Mouse (Mus musculus) kidney, adult 2 months (tissue): ENCODE measurements at regions not wholly inside any gene's neighbourhood (a gene's known extent, or its start where the extent isn't known, plus 50 kb on each side); places are given as distances from the start of the nearest gene placed in this dataset.

Source experiments
- CTCF ChIP-seq: fragments of 200-500 bp; conservative IDR thresholded peaks from 2 replicates; pipeline ENCODE4 v1.5.1; 2011; ENCODE audit warnings: low read depth, mild to moderate bottlenecking, control low read depth, low read length, moderate library complexity, mixed read lengths; ENCODE audit not compliant: insufficient read depth, insufficient read length
- POLR2A ChIP-seq: fragments of 200-500 bp; IDR thresholded peaks from one replicate; pipeline ENCODE4 v1.6.1; 2011; ENCODE audit warnings: low read depth, low read length, control low read depth

DNA sequence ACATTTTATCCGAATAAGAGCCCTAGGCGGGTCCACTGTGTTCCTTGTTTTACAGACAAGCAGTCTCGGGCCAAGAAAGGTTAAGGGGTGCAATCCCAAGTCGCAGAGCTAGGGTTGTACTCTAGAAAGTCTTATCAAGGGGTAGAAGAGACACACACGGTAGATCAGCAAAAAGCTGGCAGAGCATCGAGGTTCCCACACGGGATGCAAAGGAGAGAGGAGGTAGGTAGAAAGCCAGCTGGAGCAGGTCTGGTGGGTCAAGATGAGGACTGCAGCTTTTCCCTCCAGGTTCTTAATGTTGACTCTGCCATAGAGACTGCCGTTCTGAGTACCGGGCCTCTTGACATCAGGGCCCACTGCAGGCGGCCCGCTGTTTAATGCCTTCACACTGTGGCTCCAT, 463.3 kb downstream of the Cd83 start:
- TF ChIP-seq CTCF (no peak), POLR2A (no peak)
